ENCODE assay signal across 27 mouse cellular contexts in genomic region chr9:44801669-44802068, GRCm38 (mm10). TPM values are rescaled to one million over a fixed set of nuclear protein-coding genes. Genes with fewer than 3 reads are reported as not detected.
DNase-seq lines count a peak whose midpoint lies in the region; ATAC-seq and TF ChIP-seq lines count a peak whose summit lies in the region.
"Had no signal": no experiment of that assay in that cellular context is flagged by ENCODE, and none has a peak within 500 bp of the region (broad histone marks: within the 10 kb centered on the region; RNA-seq: fewer than 3 reads in every experiment).

No protein-coding gene starts in this region.

- TF ChIP-seq CTCF in kidney, adult 2 months (conservative IDR thresholded peaks at IDR 0.05; ENCODE audit: insufficient read depth, insufficient read length, low read depth, low read length) = no peak

- peaks cover 6% of the 10 kb centered on the region; the same call in 1 of the 2 replicates for H3K36me3 ChIP-seq in kidney, adult 2 months (ENCODE audit: control insufficient read depth, insufficient read depth, low read length)
- peaks cover 13% of the 10 kb centered on the region for H3K36me3 ChIP-seq in kidney, embryonic 14.5 days (ENCODE audit: control insufficient read depth, insufficient read depth, low read length)

- no peaks in the 10 kb centered on the region for H3K9me3 ChIP-seq in kidney, embryonic 14.5 days (ENCODE audit: control insufficient read depth, low read length)
- H3K9me3 ChIP-seq: embryonic facial prominence, embryonic 13.5 days; heart, embryonic 15.5 days; limb, embryonic 10.5 days; megakaryocyte, embryonic 14.5 days; midbrain, embryonic 13.5 days had no signal

- H3K27ac ChIP-seq in kidney, adult 2 months (ENCODE audit: insufficient read depth, low read depth, low read length) = peak overlapping the region; percentile 98
- no peak overlapping the region for H3K27ac ChIP-seq in kidney, embryonic 14.5 days (ENCODE audit: low read depth, low read length)
- H3K27ac ChIP-seq: embryonic facial prominence, embryonic 13.5 days; heart, embryonic 15.5 days; hindbrain, embryonic 14.5 days; limb, embryonic 10.5 days; midbrain, embryonic 13.5 days had no signal

- peaks cover 8% of the 10 kb centered on the region for H3K4me1 ChIP-seq in kidney, adult 2 months (ENCODE audit: control insufficient read depth, insufficient read depth, low read length)
- H3K4me1 ChIP-seq in kidney, embryonic 14.5 days (ENCODE audit: control insufficient read depth, insufficient read depth, low read length) = peaks cover 27% of the 10 kb centered on the region; the same call in 1 of the 2 replicates

- intact Hi-C loops in heart, postnatal 14 days (cut with DNase I) = no loop called here
- intact Hi-C loops in left cerebral cortex, postnatal 25 days (cut with DNase I) = no loop called here

- TF ChIP-seq POLR2A in kidney, adult 2 months (IDR thresholded peaks at IDR 0.05; ENCODE audit: low read depth, low read length) = no peak

- H3K27me3 ChIP-seq in kidney, adult 2 months (replicated peaks; ENCODE audit: control insufficient read depth, insufficient read depth, low read length) = no peaks in the 10 kb centered on the region
- H3K27me3 ChIP-seq in kidney, embryonic 14.5 days (ENCODE audit: control insufficient read depth, insufficient read depth, low read length) = peaks cover 6% of the 10 kb centered on the region; the same call in 1 of the 2 replicates

- ATAC-seq in kidney, embryonic 14.5 days (ENCODE audit: low FRiP score, low TSS enrichment) = no peak
- ATAC-seq: forebrain, embryonic 14.5 days; inflammation-experienced regulatory T-cells, adult 6 months; midbrain, embryonic 13.5 days had no signal

- peak overlapping the region; percentile 46 for H3K4me3 ChIP-seq in kidney, adult 2 months (ENCODE audit: insufficient read depth, low read depth, low read length)
- H3K4me3 ChIP-seq in kidney, embryonic 14.5 days (ENCODE audit: low read length) = no peak overlapping the region
- H3K4me3 ChIP-seq: embryonic facial prominence, embryonic 13.5 days; heart, embryonic 15.5 days; limb, embryonic 10.5 days; megakaryocyte, embryonic 14.5 days; midbrain, embryonic 13.5 days had no signal

- H3K4me2 ChIP-seq in kidney, embryonic 14.5 days (replicated peaks; ENCODE audit: low read depth, low read length) = no peak overlapping the region
- H3K4me2 ChIP-seq: embryonic facial prominence, embryonic 13.5 days; heart, embryonic 15.5 days; hindbrain, embryonic 14.5 days; midbrain, embryonic 13.5 days had no signal

- no peak overlapping the region for H3K9ac ChIP-seq in kidney, embryonic 14.5 days (ENCODE audit: low read depth, low read length)
- H3K9ac ChIP-seq: embryonic facial prominence, embryonic 13.5 days; heart, embryonic 15.5 days; hindbrain, embryonic 14.5 days; midbrain, embryonic 13.5 days had no signal

- WGBS in kidney, adult 2 months = 50% methylated on average over 6 of the region's 6 CpGs
- WGBS in kidney, embryonic 14.5 days = 88% methylated on average over 6 of the region's 6 CpGs

- peak; percentile 70 for DNase-seq in kidney, adult 2 months
- DNase-seq in 3T3-L1 (ENCODE audit: low read depth, low spot score) (peak; percentile 54), NIH3T3 (ENCODE audit: low read depth) (peak; percentile 46)
- peak; percentile 42 to 61 for DNase-seq in kidney, postnatal 25 days
- no peak for DNase-seq in cerebellum, adult 11-12 months
- no peak for DNase-seq in heart, postnatal 14 days
- no peak for DNase-seq in left cerebral cortex, postnatal 25 days (ENCODE audit: low spot score in 2 of 2)
- DNase-seq: adrenal gland, postnatal 10 days; cerebellum, adult 2 months; cerebellum, postnatal 25 days; embryo, embryonic 11 days; gastrocnemius, postnatal 10 days; heart, adult 11 months; heart, postnatal 4 days; lung, postnatal 10 days had no signal

RNA-seq across cellular contexts. Expression of gene Ttc36, which starts 1.2 kb away (rescaled TPM):
- polyA plus RNA-seq in kidney, adult 2 months (2012; rRNA removed) = 1,516 and 1,584 TPM in 2 replicates
- 22.5 and 31.0 TPM in 2 replicates for polyA plus RNA-seq in kidney, embryonic 14.5 days (2014; fragmentation: Nextera tagmentation; extraction: Ambion mirVana)
- 1 to 10 TPM in 1 of 2 experiments, under 1 TPM in 1; 0.85 to 1.6 TPM for total RNA-seq in heart, postnatal 14 days (2021)
- under 1 TPM in 1 of 2 experiments, not detected in 1; 0.99 TPM for total RNA-seq in left cerebral cortex, postnatal 25 days (2021)
- total RNA-seq: monocyte, adult 5-6 weeks had no signal
- polyA plus RNA-seq: C2C12; embryonic facial prominence, embryonic 13.5 days; hindbrain, embryonic 14.5 days; inflammation-experienced regulatory T-cells, adult 6 months; limb, embryonic 10.5 days; midbrain, embryonic 13.5 days had no signal

RNA-seq across cellular contexts. Expression of gene Tmem25, which starts 2.6 kb away (rescaled TPM):
- polyA plus RNA-seq in kidney, adult 2 months (2012; rRNA removed) = 71.8 and 100 TPM in 2 replicates
- polyA plus RNA-seq in kidney, embryonic 14.5 days (2014; fragmentation: Nextera tagmentation; extraction: Ambion mirVana) = 8.1 and 10.8 TPM in 2 replicates
- 10 to 100 TPM; 10.4 to 12.7 TPM for total RNA-seq in heart, postnatal 14 days (2021)
- 10 to 100 TPM; 49.0 to 53.0 TPM for total RNA-seq in left cerebral cortex, postnatal 25 days (2021)
- total RNA-seq: neutrophil, adult 5-6 weeks had no signal

RNA-seq across cellular contexts. Expression of gene Ift46, which starts 34.0 kb away (rescaled TPM):
- polyA plus RNA-seq in kidney, adult 2 months (2012; rRNA removed) = 51.0 and 58.8 TPM in 2 replicates
- 122 and 131 TPM in 2 replicates for polyA plus RNA-seq in kidney, embryonic 14.5 days (2014; fragmentation: Nextera tagmentation; extraction: Ambion mirVana)
- total RNA-seq in heart, postnatal 14 days (2021) = 10 to 100 TPM; 32.7 to 41.8 TPM
- 10 to 100 TPM; 68.8 to 83.5 TPM for total RNA-seq in left cerebral cortex, postnatal 25 days (2021)

RNA-seq across cellular contexts. Expression of gene Arcn1, which starts 34.0 kb away (rescaled TPM):
- polyA plus RNA-seq in kidney, adult 2 months (2012; rRNA removed) = 42.3 and 50.9 TPM in 2 replicates
- polyA plus RNA-seq in kidney, embryonic 14.5 days (2014; fragmentation: Nextera tagmentation; extraction: Ambion mirVana) = 116 and 219 TPM in 2 replicates
- total RNA-seq in heart, postnatal 14 days (2021) = 10 to 100 TPM; 80.1 to 88.6 TPM
- total RNA-seq in left cerebral cortex, postnatal 25 days (2021) = 100 to 1,000 TPM in 1 of 2 experiments, 10 to 100 TPM in 1; 98.0 to 103 TPM

Comparison
In these comparisons a context has a peak if more than half of its experiments do, and no peak if none do; other contexts are left out.
1. DNase-seq: peak in kidney, adult 2 months (single experiment), 3T3-L1 (single experiment), NIH3T3 (single experiment) and kidney, postnatal 25 days (2 of 2); none in cerebellum, adult 11-12 months (single experiment), heart, postnatal 14 days (0 of 2) and left cerebral cortex, postnatal 25 days (0 of 2).